Comparison of ENCODE assay signal across 10 mouse cellular contexts in the genomic region with DNA sequence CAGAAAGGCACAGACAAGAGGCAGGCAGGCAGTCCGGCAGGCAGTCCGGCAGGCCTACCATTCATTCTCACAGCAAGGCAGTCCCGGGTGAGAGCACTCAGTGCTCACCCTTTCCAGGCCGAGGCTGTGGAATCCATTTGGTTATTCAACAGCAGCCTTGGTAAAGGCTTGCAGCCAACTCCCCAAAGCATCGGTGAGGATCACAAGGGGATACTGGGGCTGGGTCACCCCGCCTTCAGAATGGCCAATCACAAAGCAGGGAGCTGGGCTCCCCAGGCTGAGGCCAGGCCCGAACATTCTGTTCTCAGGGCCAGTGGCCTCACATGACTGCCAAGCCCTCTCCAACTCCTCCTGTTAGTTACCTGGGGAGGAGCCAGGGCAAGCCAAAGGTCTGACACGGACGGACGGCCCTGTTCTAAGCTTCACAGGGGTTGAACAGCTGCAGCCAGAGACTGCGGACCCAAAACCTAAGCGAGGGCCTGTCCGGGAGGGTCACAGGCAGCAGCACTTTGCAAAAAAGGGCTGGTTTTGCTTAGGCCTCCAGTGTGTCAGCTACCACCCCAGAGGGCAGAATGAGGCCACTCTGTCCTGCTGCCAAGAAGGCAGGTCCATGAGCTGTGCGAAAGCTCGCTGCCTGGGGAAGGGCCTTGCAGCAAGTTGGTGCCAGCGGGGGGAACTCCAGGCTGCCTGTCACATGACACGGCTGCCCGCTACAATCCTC. TPM values are rescaled to one million over a fixed set of nuclear protein-coding genes. Genes with fewer than 3 reads are reported as not detected.
DNase-seq lines count a peak whose midpoint lies in the region; ATAC-seq and TF ChIP-seq lines count a peak whose summit lies in the region.
"Had no signal": no experiment of that assay in that cellular context is flagged by ENCODE, and none has a peak within 500 bp of the region (broad histone marks: within the 10 kb centered on the region; RNA-seq: fewer than 3 reads in every experiment).

No protein-coding gene starts in this region.

- peak; percentile 66 for TF ChIP-seq EP300 in lung, postnatal 0 days (IDR thresholded peaks at IDR 0.05)

- no peaks in the 10 kb centered on the region for H3K36me3 ChIP-seq in kidney, embryonic 14.5 days (ENCODE audit: control insufficient read depth, insufficient read depth, low read length)
- no peaks in the 10 kb centered on the region for H3K36me3 ChIP-seq in lung, postnatal 0 days (ENCODE audit: insufficient read depth, low read length)
- H3K36me3 ChIP-seq: embryonic facial prominence, embryonic 15.5 days; liver, embryonic 13.5 days had no signal

- H3K4me3 ChIP-seq in kidney, embryonic 14.5 days (ENCODE audit: low read length), result no peak overlapping the region
- no peak overlapping the region for H3K4me3 ChIP-seq in lung, postnatal 0 days (ENCODE audit: low read depth, low read length)
- H3K4me3 ChIP-seq: embryonic facial prominence, embryonic 15.5 days; liver, embryonic 13.5 days had no signal

- no peak for ATAC-seq in kidney, embryonic 14.5 days (ENCODE audit: low FRiP score, low TSS enrichment)
- ATAC-seq in lung, postnatal 0 days, result peak; percentile 51
- ATAC-seq in granulocyte monocyte progenitor cell, adult 5-6 weeks (replicated peaks; ENCODE audit: poor library complexity, severe bottlenecking), result no peak
- ATAC-seq in erythroblast, adult 5-6 weeks (replicated peaks; ENCODE audit: low FRiP score, poor library complexity, severe bottlenecking), result no peak

- TF ChIP-seq CTCF in lung, postnatal 0 days (IDR thresholded peaks at IDR 0.05), result no peak

- H3K27ac ChIP-seq in kidney, embryonic 14.5 days (ENCODE audit: low read depth, low read length), result no peak overlapping the region
- no peak overlapping the region for H3K27ac ChIP-seq in lung, postnatal 0 days (ENCODE audit: low read length)
- H3K27ac ChIP-seq: embryonic facial prominence, embryonic 15.5 days; liver, embryonic 13.5 days had no signal

- peaks cover 12% of the 10 kb centered on the region; the same call in 1 of the 2 replicates for H3K4me1 ChIP-seq in kidney, embryonic 14.5 days (ENCODE audit: control insufficient read depth, insufficient read depth, low read length)
- peaks cover 4% of the 10 kb centered on the region; the same call in 1 of the 2 replicates for H3K4me1 ChIP-seq in lung, postnatal 0 days (ENCODE audit: insufficient read depth, low read depth, low read length)

- H3K9ac ChIP-seq in kidney, embryonic 14.5 days (ENCODE audit: low read depth, low read length), result peak overlapping the region; percentile 28; the same call in 1 of the 2 replicates
- no peak overlapping the region for H3K9ac ChIP-seq in lung, postnatal 0 days (replicated peaks; ENCODE audit: low read depth)
- H3K9ac ChIP-seq: embryonic facial prominence, embryonic 15.5 days; liver, embryonic 13.5 days had no signal

- no peaks in the 10 kb centered on the region for H3K9me3 ChIP-seq in kidney, embryonic 14.5 days (ENCODE audit: control insufficient read depth, low read length)
- H3K9me3 ChIP-seq in lung, postnatal 0 days (ENCODE audit: low read length), result no peaks in the 10 kb centered on the region
- H3K9me3 ChIP-seq: embryonic facial prominence, embryonic 15.5 days; liver, embryonic 13.5 days had no signal

- peak; percentile 32 to 67 for DNase-seq in layer of hippocampus, adult 18-20 months (ENCODE audit: low spot score in 2 of 2)
- DNase-seq in layer of hippocampus, postnatal 25 days (ENCODE audit: extremely low spot score in 1 of 2, low spot score in 1 of 2), result no peak
- DNase-seq in adrenal gland, postnatal 14 days, result peak; percentile 88
- peak; percentile 81 for DNase-seq in gastrocnemius, adult 18-20 months (ENCODE audit: low spot score)
- DNase-seq in lung, postnatal 0 days (ENCODE audit: low spot score), result peak; percentile 38
- DNase-seq: liver, embryonic 13.5 days had no signal

- WGBS in kidney, embryonic 14.5 days, result 80% methylated on average over 18 of the region's 18 CpGs
- WGBS in lung, postnatal 0 days, result 75% methylated on average over 18 of the region's 18 CpGs

- H3K27me3 ChIP-seq in kidney, embryonic 14.5 days (ENCODE audit: control insufficient read depth, insufficient read depth, low read length), result no peaks in the 10 kb centered on the region
- no peaks in the 10 kb centered on the region for H3K27me3 ChIP-seq in lung, postnatal 0 days (replicated peaks; ENCODE audit: insufficient read depth, low read length)

- H3K4me2 ChIP-seq in kidney, embryonic 14.5 days (replicated peaks; ENCODE audit: low read depth, low read length), result no peak overlapping the region
- H3K4me2 ChIP-seq in lung, postnatal 0 days (replicated peaks; ENCODE audit: low read depth, low read length), result no peak overlapping the region
- H3K4me2 ChIP-seq: embryonic facial prominence, embryonic 15.5 days; liver, embryonic 13.5 days had no signal

RNA-seq across cellular contexts. Expression of gene Prodh, which starts 6.6 kb away (rescaled TPM):
- 10 to 100 TPM; 41.1 to 45.8 TPM for total RNA-seq in layer of hippocampus, adult 18-20 months (2021)
- total RNA-seq in layer of hippocampus, postnatal 25 days (2021), result 10 to 100 TPM; 37.2 to 38.6 TPM
- total RNA-seq in adrenal gland, postnatal 14 days (2021), result 37.6 and 37.9 TPM in 2 replicates
- 10 to 100 TPM in 1 of 2 experiments, 1 to 10 TPM in 1; 4.6 to 11.1 TPM for total RNA-seq in gastrocnemius, adult 18-20 months (2021)
- polyA plus RNA-seq in kidney, embryonic 14.5 days (2014; fragmentation: Nextera tagmentation; extraction: Ambion mirVana), result 21.5 and 21.6 TPM in 2 replicates
- 10.6 and 11.0 TPM in 2 replicates for polyA plus RNA-seq in lung, postnatal 0 days (2015; fragmentation: Nextera tagmentation; extraction: Ambion mirVana)
- total RNA-seq in granulocyte monocyte progenitor cell, adult 5-6 weeks (2014; fragmentation: Nextera tagmentation), result 30.0 and 39.3 TPM in 2 replicates
- 57.8 and 64.9 TPM in 2 replicates for total RNA-seq in granulocyte monocyte progenitor cell, adult 5-6 weeks (2017)
- total RNA-seq in erythroblast, adult 5-6 weeks (2015; ENCODE audit: low replicate concordance), result 3.3 and 6.3 TPM in 2 replicates
- 4.7 and 7.4 TPM in 2 replicates for total RNA-seq in erythroblast, adult 5-6 weeks (2017; ENCODE audit: low replicate concordance)

RNA-seq across cellular contexts. Expression of gene Dgcr6, which starts 30.7 kb away (rescaled TPM):
- total RNA-seq in layer of hippocampus, adult 18-20 months (2021), result 10 to 100 TPM; 71.2 to 76.7 TPM
- 10 to 100 TPM; 76.0 to 85.6 TPM for total RNA-seq in layer of hippocampus, postnatal 25 days (2021)
- 55.3 and 58.7 TPM in 2 replicates for total RNA-seq in adrenal gland, postnatal 14 days (2021)
- 10 to 100 TPM; 46.9 to 50.4 TPM for total RNA-seq in gastrocnemius, adult 18-20 months (2021)
- polyA plus RNA-seq in kidney, embryonic 14.5 days (2014; fragmentation: Nextera tagmentation; extraction: Ambion mirVana), result 99.0 and 101 TPM in 2 replicates
- polyA plus RNA-seq in lung, postnatal 0 days (2015; fragmentation: Nextera tagmentation; extraction: Ambion mirVana), result 78.6 and 87.2 TPM in 2 replicates
- total RNA-seq in granulocyte monocyte progenitor cell, adult 5-6 weeks (2014; fragmentation: Nextera tagmentation), result 22.3 and 53.9 TPM in 2 replicates
- total RNA-seq in granulocyte monocyte progenitor cell, adult 5-6 weeks (2017), result 19.7 and 24.1 TPM in 2 replicates
- total RNA-seq in erythroblast, adult 5-6 weeks (2015; ENCODE audit: low replicate concordance), result 0.96 and 7.9 TPM in 2 replicates
- 1.6 and 6.6 TPM in 2 replicates for total RNA-seq in erythroblast, adult 5-6 weeks (2017; ENCODE audit: low replicate concordance)

RNA-seq across cellular contexts. Expression of gene Rtn4r, which starts 44.1 kb away (rescaled TPM):
- total RNA-seq in layer of hippocampus, adult 18-20 months (2021), result 100 to 1,000 TPM; 108 to 117 TPM
- total RNA-seq in layer of hippocampus, postnatal 25 days (2021), result 100 to 1,000 TPM; 102 to 111 TPM
- total RNA-seq in adrenal gland, postnatal 14 days (2021), result 0.33 and 0.86 TPM in 2 replicates
- under 1 TPM in 1 of 2 experiments, not detected in 1; 0.11 TPM for total RNA-seq in gastrocnemius, adult 18-20 months (2021)
- 3.6 and 4.7 TPM in 2 replicates for polyA plus RNA-seq in kidney, embryonic 14.5 days (2014; fragmentation: Nextera tagmentation; extraction: Ambion mirVana)
- polyA plus RNA-seq in lung, postnatal 0 days (2015; fragmentation: Nextera tagmentation; extraction: Ambion mirVana), result 0.17 and 0.23 TPM in 2 replicates
- total RNA-seq in granulocyte monocyte progenitor cell, adult 5-6 weeks (2014; fragmentation: Nextera tagmentation), result 4.5 and 14.7 TPM in 2 replicates
- 2.7 and 2.9 TPM in 2 replicates for total RNA-seq in granulocyte monocyte progenitor cell, adult 5-6 weeks (2017)
- 0.42 and 0.96 TPM in 2 replicates for total RNA-seq in erythroblast, adult 5-6 weeks (2015; ENCODE audit: low replicate concordance)
- not detected in 2 replicates for total RNA-seq in erythroblast, adult 5-6 weeks (2017; ENCODE audit: low replicate concordance)

Comparison
In these comparisons a context has a peak if more than half of its experiments do, and no peak if none do; other contexts are left out.
1. DNase-seq: peak in layer of hippocampus, adult 18-20 months (2 of 2), adrenal gland, postnatal 14 days (single experiment), gastrocnemius, adult 18-20 months (single experiment) and lung, postnatal 0 days (single experiment); none in layer of hippocampus, postnatal 25 days (0 of 2).
2. RNA of gene Rtn4r, which starts 44.1 kb away (total RNA-seq): 108 to 117 TPM in layer of hippocampus, adult 18-20 months and 102 to 111 TPM in layer of hippocampus, postnatal 25 days; 2.7 to 14.7 TPM in granulocyte monocyte progenitor cell, adult 5-6 weeks, 0.42 to 0.96 TPM in erythroblast, adult 5-6 weeks, 0.33 to 0.86 TPM in adrenal gland, postnatal 14 days and 0.11 TPM in gastrocnemius, adult 18-20 months; every median in the first group is over 4 times any median in the second.